Mouse (Mus musculus) mouse trophoblast stem cell (cell line): ENCODE measurements around the gene Pth2.

Experiments
- in situ Hi-C, 2 experiments: fragments of 300-500 bp; cut with MseI, MboI; formaldehyde crosslinking; loops; 2 replicates in 1 of 2; 3 replicates in 1 of 2; pipeline ENCODE4 v1.15.1; 2025

Pth2 gene

GRCm38 (mm10) chr7:45153586-45153985 lies 27.2 kb upstream of the Pth2 start:
- in situ Hi-C loops: no loop called here

GRCm38 (mm10) chr7:45154096-45154992 lies 26.5 kb upstream of the Pth2 start, which contains the start of the genes Pih1d1 and Aldh16a1:
Gene Pih1d1, plus strand, starts transcription at chr7:45154303.
Gene Aldh16a1, minus strand, starts transcription at chr7:45154584.
- in situ Hi-C loops: no loop called here

GRCm38 (mm10) chr7:45154993-45155514 lies 25.7 kb upstream of the Pth2 start:
- in situ Hi-C loops: no loop called here

GRCm38 (mm10) chr7:45155590-45155989 lies 25.2 kb upstream of the Pth2 start:
- in situ Hi-C loops: no loop called here

- in situ Hi-C loops: no loop called here
These were observed 24.6 kb upstream of the Pth2 start for GRCm38 (mm10) chr7:45156206-45156605.

DNA sequence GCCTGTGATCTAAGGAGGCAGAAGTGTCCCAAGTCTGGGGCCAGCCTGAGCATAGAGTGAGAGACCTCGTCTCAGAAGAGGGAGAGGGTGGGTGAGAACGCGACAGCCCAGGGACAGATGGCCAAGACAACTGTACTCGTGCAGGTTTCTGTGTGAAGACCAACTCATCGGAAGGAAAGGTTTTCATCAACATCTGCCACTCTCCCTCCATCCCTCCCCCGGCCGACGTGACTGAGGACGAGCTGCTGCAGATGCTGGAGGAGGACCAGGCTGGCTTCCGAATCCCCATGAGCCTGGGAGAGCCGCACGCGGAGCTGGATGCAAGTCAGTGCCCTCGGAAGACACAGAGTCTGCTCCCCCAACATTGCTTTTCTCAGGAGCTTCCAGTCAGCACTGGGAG lies 23.3 kb upstream of the Pth2 start:
- in situ Hi-C loops: no loop called here

DNA sequence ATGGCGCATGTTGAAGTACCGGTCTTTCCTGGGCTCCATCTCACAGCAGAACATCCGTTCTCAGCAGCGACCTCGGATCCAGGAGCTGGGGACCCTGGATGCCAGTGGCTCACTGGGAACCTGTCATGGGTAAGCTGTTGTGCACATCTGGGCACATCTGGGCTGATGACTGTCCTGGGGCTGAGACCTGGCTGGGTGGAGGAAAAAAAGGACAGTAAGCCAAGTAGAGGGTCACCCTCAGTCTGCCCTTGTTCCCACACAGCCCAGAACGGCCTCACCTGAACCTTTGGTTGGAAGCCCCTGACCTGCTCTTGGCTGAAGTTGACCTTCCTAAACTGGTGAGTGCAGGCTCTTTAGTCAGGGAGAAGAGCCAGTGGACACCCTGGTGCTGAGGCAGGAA lies 21.8 kb upstream of the Pth2 start:
- in situ Hi-C loops: no loop called here

GRCm38 (mm10) chr7:45160316-45160800 lies 20.4 kb upstream of the Pth2 start:
- in situ Hi-C loops: loop anchor here in 1 of 2 experiments (5.0 kb wide), 1 partner anchor 42 kb away; the partner anchor contains the start of gene Ccdc155

DNA sequence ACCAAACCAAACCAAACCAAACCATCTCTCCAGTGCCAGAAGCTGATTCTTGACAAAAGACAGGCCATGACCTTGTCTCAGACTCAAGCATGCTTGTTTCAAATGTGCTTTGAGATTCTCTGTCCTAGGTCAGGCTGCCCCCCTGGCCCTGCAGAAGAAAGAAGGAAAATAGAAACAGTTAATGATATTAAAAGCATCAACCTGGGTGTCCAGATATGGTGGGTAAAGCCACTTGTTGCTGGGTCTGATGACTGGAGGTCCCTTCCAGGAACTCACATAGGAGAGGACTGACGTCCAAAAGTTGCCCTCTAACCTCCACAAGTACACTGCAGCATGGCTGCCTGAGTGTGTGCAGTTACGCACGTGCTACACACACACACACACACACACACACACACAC lies 19.9 kb upstream of the Pth2 start:
- in situ Hi-C loops: loop anchor here in 1 of 2 experiments (5.0 kb wide), 1 partner anchor 41 kb away; the partner anchor contains the start of gene Ccdc155

DNA sequence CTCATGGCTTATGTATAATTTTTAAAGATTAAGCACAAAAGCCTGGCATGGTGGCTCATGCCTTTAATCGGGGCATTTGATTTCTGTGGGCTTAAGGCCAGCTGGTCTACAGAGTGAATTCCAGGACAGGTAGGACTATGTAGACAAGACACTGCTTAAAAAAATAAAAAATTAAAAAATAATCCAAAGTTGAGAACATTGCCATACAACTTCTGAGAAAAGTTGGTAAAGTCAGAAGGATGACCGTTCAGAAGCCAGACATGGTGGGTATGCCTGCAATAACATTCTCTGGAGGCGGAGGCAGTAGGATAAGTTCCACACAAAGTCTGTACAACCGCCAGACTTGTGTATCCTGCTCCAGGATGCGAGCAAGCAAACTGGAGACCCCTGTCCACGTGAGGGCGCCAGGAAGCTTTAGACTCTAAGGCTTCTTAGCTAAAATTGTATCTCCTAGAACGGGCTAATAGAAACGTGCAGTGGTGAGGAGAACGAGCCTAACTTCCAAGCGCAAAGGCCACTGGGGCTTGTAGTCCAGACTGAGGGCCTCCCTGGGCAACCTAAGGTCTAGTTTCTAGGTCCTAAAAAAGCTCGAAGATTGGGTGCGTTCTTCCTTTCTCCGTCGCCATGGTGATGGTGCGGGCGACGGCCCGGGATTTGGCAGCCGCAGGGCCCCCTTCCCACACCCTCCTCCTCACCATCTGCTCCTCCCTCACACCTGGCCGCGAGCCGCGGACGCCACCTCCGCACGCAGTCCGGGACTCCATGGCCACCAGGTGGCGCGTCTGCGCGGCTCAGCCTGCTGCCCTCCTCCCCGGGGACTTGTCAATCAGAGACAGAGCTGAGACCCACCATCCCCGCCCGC lies 19.0 kb upstream of the Pth2 start:
- in situ Hi-C loops: loop anchor here in 1 of 2 experiments (5.0 kb wide), 1 partner anchor 40 kb away; the partner anchor contains the start of gene Ccdc155

DNA sequence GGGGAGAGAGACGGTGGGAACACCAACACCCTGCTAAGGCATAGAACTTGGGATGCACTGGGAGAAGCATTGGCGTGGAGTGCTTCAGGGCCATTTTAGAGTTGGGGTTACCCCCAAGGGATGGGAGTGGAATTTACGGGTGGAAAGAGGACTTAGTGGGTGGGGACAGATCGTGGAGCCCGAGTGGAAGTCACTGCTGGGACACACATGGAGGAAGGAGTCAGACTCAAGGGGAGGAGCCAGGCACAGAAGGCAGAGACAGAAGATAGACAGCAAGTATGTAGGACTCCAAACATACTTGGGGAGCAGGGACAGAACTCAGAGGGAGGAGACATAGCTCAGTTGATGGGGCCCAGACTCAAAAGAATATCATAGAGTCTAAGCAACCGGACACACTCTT lies 18.2 kb upstream of the Pth2 start:
- in situ Hi-C loops: loop anchor here in 1 of 2 experiments (5.0 kb wide), 1 partner anchor 40 kb away; the partner anchor contains the start of gene Ccdc155

GRCm38 (mm10) chr7:45162996-45163615 lies 17.7 kb upstream of the Pth2 start:
- in situ Hi-C loops: loop anchor here in 1 of 2 experiments (5.0 kb wide), 1 partner anchor 39 kb away; the partner anchor contains the start of gene Ccdc155

DNA sequence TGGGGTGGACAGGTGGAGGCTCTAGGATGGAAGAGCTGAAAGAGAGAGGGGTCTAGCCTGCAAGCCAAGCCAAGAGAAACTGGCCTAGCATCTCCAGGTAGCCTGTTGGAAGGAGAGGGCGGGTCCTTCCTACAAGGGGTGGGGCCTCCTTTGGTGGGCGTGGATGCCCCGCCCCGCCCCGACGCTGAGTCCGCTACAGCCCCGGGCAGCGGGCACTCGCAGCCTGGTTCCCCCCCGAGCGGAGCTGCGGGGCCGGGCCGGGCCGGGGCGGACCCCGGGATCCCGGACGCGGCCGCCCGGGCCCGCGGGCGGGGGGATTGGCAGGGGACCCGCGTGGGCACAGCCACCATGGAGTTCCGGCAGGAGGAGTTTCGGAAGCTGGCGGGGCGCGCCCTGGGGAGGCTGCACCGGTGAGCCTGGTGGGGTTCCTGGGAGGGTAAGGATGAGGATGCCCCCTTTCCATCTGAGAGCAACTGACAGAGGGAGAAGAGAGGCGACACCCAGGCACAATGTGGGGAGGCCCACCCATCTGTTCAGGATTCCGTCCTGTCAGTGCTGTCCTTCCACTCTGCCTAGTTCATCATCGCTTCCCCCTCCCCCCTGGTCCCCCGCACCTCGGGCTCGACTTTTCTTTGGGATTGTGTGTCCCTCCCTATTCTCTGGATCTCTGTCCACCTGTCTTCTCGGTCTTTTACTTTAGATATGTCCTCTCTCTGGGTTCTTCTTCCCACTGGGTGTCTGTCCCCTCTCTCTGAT lies 16.9 kb upstream of the Pth2 start, which contains the start of gene Slc17a7:
Slc17a7 (plus strand) TSS at position 215 of the 756 bp plus-strand sequence.
- in situ Hi-C loops: loop anchor here in 1 of 2 experiments (5.0 kb wide), 1 partner anchor 38 kb away; the partner anchor contains the start of gene Ccdc155

DNA sequence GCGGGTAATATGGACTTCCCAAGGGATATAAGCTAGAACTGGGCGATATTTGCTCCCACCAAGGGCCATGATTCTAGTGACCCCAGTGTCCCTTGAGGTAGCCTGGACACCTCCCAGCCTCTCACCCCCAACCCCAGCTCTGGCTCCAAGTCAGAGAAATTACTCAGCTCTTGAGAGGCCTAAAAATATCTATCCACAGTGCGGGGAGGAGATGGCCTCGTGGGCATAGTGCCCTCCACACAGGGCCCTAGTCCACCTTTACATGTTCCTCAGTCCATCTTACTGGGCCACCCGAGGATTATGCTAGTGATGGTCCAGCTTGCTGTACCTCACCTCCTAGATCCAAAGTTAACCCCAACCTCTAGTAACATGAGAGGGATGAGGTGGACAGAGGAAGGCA lies 16.0 kb upstream of the Pth2 start:
- in situ Hi-C loops: loop anchor here in 1 of 2 experiments (5.0 kb wide), 1 partner anchor 37 kb away; the partner anchor contains the start of gene Ccdc155

DNA sequence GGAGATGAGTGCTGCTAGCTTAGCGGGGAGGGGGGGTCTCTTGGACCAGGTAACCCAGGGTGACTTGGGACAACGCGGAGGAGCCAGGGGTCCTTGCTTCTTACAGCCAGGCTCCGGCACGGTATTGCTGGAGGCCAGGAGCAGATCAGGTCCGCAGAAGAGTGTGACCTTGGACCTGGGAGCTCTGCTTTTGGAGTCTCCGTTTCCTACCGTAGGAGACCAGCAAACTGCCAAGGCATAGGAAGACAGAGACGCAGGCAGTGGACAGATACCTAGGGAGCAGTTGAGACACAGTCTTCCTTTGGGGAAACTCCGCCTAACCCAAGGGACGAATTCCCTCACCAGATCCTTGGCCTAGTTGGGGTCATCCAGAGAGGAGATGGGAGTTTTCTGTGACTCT lies 15.1 kb upstream of the Pth2 start:
- in situ Hi-C loops: no loop called here

DNA sequence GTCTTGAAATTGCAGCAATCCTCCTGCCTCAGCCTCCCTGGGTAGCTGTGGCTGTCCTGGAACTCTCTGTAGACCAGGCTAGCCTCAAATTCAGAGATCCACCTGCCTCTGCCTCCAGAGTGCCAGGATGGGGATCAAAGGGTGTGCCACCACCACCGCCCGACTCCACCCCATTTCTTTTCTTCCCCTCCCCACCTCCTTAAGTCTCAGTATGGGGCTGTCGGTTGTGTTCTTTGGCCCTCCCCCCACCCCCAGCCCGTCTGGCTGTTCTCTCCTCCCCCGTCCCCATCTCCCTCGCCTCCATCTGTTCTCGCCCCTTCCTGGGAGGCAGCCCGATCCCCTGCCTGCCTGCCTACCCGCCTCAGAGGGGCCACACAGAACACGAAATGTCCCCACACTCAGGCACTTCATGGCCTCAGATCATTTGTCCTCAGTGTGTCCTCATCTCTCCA lies 13.8 kb upstream of the Pth2 start:
- in situ Hi-C loops: no loop called here

- in situ Hi-C loops: no loop called here
These were observed 12.9 kb upstream of the Pth2 start for GRCm38 (mm10) chr7:45167761-45168445.

- in situ Hi-C loops: no loop called here
These were observed 12.1 kb upstream of the Pth2 start for GRCm38 (mm10) chr7:45168656-45169055.

DNA sequence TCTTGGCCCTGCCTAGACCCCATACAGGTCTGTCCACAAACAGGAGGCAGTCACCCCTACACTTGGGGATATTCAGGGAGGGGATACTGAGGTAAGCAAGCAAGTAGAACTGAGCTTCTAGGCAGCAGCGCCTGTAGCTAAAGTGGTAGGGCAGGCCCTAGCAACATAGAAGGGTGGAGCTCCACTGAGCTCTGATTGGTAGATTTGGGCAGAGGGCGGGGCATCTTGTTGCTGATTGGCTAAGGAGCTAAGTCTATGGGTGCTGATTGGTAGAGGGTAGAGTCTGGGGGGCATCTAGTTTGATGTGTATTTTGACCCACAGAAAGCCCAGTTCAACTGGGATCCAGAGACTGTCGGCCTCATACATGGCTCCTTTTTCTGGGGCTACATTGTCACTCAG lies 11.3 kb upstream of the Pth2 start:
- in situ Hi-C loops: no loop called here
